Mouse (Mus musculus) forebrain, postnatal 0 days (tissue): ENCODE measurements at regions not wholly inside any gene's neighbourhood (a gene's known extent, or its start where the extent isn't known, plus 50 kb on each side); places are given as distances from the start of the nearest gene placed in this dataset.

ENCODE experiments used
- ATAC-seq: fragments of 200-750 bp; cut with Nextera tagmentation; 2 replicates; pipeline ENCODE4 v1.8.0; 2017; ENCODE audit warnings: mild to moderate bottlenecking, moderate library complexity
- DNase-seq: peaks from one replicate; pipeline ENCODE4 v3.0.0-alpha.2; 2015
- H3K27ac ChIP-seq: fragments of 300-500 bp; sonication (generic); 2 replicates; pipeline ENCODE4 v1.5.1; 2014; ENCODE audit warnings: low read depth, mild to moderate bottlenecking, antibody characterized with exemption, low read length, moderate library complexity, mixed read lengths
- H3K27me3 ChIP-seq: fragments of 300-500 bp; sonication (generic); 2 replicates; pipeline ENCODE4 v1.6.1; 2014; ENCODE audit warnings: mild to moderate bottlenecking, low read length, mixed read lengths; ENCODE audit not compliant: insufficient read depth
- H3K36me3 ChIP-seq: fragments of 300-500 bp; sonication (generic); 2 replicates; pipeline ENCODE4 v1.6.1; 2014; ENCODE audit warnings: mild to moderate bottlenecking, moderate library complexity; ENCODE audit not compliant: insufficient read depth
- H3K4me1 ChIP-seq: fragments of 300-500 bp; sonication (generic); 2 replicates; pipeline ENCODE4 v1.6.1; 2014; ENCODE audit warnings: antibody characterized with exemption; ENCODE audit not compliant: insufficient read depth
- H3K4me2 ChIP-seq: fragments of 300-500 bp; sonication (generic); 2 replicates; pipeline ENCODE4 v1.6.1; 2014; ENCODE audit warnings: low read depth, mild to moderate bottlenecking, moderate library complexity
- H3K4me3 ChIP-seq: fragments of 300-500 bp; sonication (generic); 2 replicates; pipeline ENCODE4 v1.5.1; 2014; ENCODE audit warnings: low read depth, low read length, mixed read lengths
- H3K9ac ChIP-seq: fragments of 300-500 bp; sonication (generic); 2 replicates; pipeline ENCODE4 v1.6.1; 2014; ENCODE audit warnings: mild to moderate bottlenecking
- H3K9me3 ChIP-seq: fragments of 300-500 bp; sonication (generic); 2 replicates; pipeline ENCODE4 v1.6.1; 2016; ENCODE audit warnings: low read length
- CTCF ChIP-seq: sonication (generic); IDR thresholded peaks from 2 replicates; pipeline ENCODE4 v1.5.1; 2016; ENCODE audit warnings: antibody characterized with exemption, control low read depth, low read depth
- WGBS: fragments of 180-500 bp; shearing (Covaris S2); extraction: QIAGEN DNeasy Blood & Tissue Kit; methylation state at CpG from one replicate; pipeline ENCODE4 v1.1.7; 2014; 5-methylcytosine and 5-hydroxymethylcytosine counted together

GRCm38 (mm10) chr5:47522161-47522942 lies 460.6 kb upstream of the Slit2 start:
- Histone ChIP-seq H3K4me3 (no peak overlapping the region), H3K4me1 (0 out of 2 replicates have a peak, but pooled peaks cover 3% of the 10 kb centered on the region), H3K27ac (peak overlapping the region; percentile 23; the same call in 1 of the 2 replicates), H3K36me3 (no peaks in the 10 kb centered on the region), H3K9ac (no peak overlapping the region), H3K9me3 (no peaks in the 10 kb centered on the region), H3K27me3 (no peaks in the 10 kb centered on the region), H3K4me2 (no peak overlapping the region)
- ATAC-seq, result peak; percentile 86
- no peak for TF ChIP-seq CTCF
- DNase-seq, result peak; percentile 47
- WGBS, result 15% methylated on average over 4 of the region's 4 CpGs

- H3K9ac ChIP-seq, result no peak overlapping the region
- H3K9me3 ChIP-seq, result no peaks in the 10 kb centered on the region
- ATAC-seq (no peak), DNase-seq (no peak)
- H3K4me2 ChIP-seq, result no peak overlapping the region
- no peak for TF ChIP-seq CTCF
- no peak overlapping the region for H3K27ac ChIP-seq
- 91% methylated on average over 7 of the region's 7 CpGs for WGBS
- H3K4me3 ChIP-seq, result no peak overlapping the region
- no peaks in the 10 kb centered on the region for H3K4me1 ChIP-seq
- no peaks in the 10 kb centered on the region for H3K27me3 ChIP-seq
- H3K36me3 ChIP-seq, result no peaks in the 10 kb centered on the region
Measured at GRCm38 (mm10) chr5:47528671-47529070, 454.3 kb upstream of the Slit2 start.

DNA sequence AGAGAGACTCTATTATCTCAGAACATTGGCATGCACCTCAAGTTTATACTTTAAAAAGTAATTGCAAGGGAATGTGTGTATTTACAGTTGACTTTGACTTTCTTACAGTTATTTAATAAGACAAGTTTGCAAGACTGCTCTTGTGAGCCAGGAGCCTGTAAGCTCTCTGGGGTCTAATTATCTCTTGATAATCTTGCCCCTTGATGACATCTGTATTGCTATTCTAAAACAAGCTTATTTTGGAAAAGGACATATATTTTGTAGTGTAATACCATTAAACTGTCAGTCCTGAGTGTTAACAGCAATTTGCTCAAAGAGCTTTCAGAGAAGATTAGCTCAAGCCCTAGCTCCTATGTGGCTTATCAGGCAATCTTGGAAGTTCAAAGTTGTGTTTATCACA lies 445.4 kb upstream of the Slit2 start:
- no peak overlapping the region for H3K4me2 ChIP-seq
- H3K4me3 ChIP-seq, result no peak overlapping the region
- no peaks in the 10 kb centered on the region for H3K9me3 ChIP-seq
- H3K9ac ChIP-seq, result no peak overlapping the region
- no peaks in the 10 kb centered on the region for H3K27me3 ChIP-seq
- ATAC-seq, result no peak
- no peaks in the 10 kb centered on the region for H3K36me3 ChIP-seq
- H3K27ac ChIP-seq, result no peak overlapping the region
- no peaks in the 10 kb centered on the region for H3K4me1 ChIP-seq
- no peak for TF ChIP-seq CTCF
- DNase-seq, result no peak

GRCm38 (mm10) chr5:47542248-47542647 lies 440.7 kb upstream of the Slit2 start:
- no peak for TF ChIP-seq CTCF
- H3K27me3 ChIP-seq, result no peaks in the 10 kb centered on the region
- H3K9ac ChIP-seq, result no peak overlapping the region
- DNase-seq, result no peak
- no peak overlapping the region for H3K27ac ChIP-seq
- 29% methylated on average over 1 of the region's 1 CpGs for WGBS
- no peak overlapping the region for H3K4me2 ChIP-seq
- H3K4me3 ChIP-seq, result no peak overlapping the region
- no peaks in the 10 kb centered on the region for H3K4me1 ChIP-seq
- no peaks in the 10 kb centered on the region for H3K9me3 ChIP-seq
- H3K36me3 ChIP-seq, result no peaks in the 10 kb centered on the region
- ATAC-seq, result no peak

GRCm38 (mm10) chr5:47556717-47557116 lies 426.2 kb upstream of the Slit2 start:
- Histone ChIP-seq H3K9ac (no peak overlapping the region), H3K9me3 (no peaks in the 10 kb centered on the region), H3K36me3 (no peaks in the 10 kb centered on the region), H3K4me1 (no peaks in the 10 kb centered on the region), H3K4me3 (no peak overlapping the region), H3K27me3 (no peaks in the 10 kb centered on the region), H3K27ac (no peak overlapping the region), H3K4me2 (no peak overlapping the region)
- ATAC-seq (no peak), DNase-seq (no peak)
- WGBS, result 27% methylated on average over 1 of the region's 1 CpGs
- TF ChIP-seq CTCF, result no peak

DNA sequence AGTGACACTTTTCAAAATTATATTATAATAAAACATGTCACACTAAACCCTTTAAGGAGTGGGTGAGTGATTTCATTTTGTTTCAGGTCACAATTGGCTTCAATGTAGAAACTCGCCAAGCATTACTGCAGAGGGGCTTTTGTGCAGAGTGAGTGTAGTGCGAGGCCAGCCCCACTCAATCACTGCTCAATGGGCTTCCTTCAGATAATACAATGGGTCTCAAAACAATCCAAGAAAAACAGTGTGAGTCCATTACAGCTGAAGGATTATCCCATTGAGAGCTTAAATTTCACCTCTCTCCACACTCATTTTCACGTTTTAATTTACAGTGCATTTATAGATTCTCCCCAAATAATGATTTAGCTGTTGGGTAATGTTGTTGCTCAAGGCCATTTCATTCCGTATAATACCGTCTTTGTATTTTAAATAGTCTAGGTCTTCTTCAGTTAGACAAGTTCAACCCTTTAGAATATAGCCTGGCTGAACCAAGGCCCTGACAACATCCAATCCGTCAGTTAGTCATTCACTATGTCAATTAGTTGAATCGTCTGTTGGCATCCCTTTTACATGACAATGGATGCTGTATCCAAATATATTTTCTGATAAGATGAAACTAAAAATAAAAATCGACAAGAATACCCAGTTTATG lies 425.7 kb upstream of the Slit2 start:
- no peak for DNase-seq
- Histone ChIP-seq H3K27me3 (no peaks in the 10 kb centered on the region), H3K4me1 (no peaks in the 10 kb centered on the region), H3K4me2 (no peak overlapping the region), H3K27ac (no peak overlapping the region), H3K9me3 (no peaks in the 10 kb centered on the region), H3K4me3 (no peak overlapping the region), H3K9ac (no peak overlapping the region), H3K36me3 (no peaks in the 10 kb centered on the region)
- 13% methylated on average over 8 of the region's 8 CpGs for WGBS
- ATAC-seq, result no peak
- TF ChIP-seq CTCF, result no peak
